In the genomic region with DNA sequence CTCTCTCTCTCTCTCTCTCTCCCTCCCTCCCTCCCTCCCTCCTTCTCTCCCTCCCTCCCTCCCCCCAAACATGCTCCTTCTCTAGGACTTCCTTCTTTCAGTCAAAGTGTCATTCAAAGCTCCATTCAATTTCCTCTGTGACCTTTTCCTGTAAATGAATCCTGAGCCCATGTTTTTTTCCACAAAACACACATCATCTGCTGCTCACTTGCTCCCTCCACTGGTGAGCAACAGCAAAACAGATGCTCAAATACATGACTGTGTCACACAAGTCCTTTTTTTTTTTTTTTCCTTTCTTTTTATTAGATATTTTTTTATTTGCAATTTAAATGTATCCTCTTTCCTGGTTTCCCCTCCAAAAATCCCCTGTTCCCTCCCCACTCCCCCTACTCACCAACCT, we compare ENCODE assay signal across 9 mouse cellular contexts.
DNase-seq lines count a peak whose midpoint lies in the region; ATAC-seq and TF ChIP-seq lines count a peak whose summit lies in the region.
"Had no signal": no experiment of that assay in that cellular context is flagged by ENCODE, and none has a peak within 500 bp of the region (broad histone marks: within the 10 kb centered on the region; RNA-seq: fewer than 3 reads in every experiment).

No protein-coding gene starts in this region.

- no peak for TF ChIP-seq POLR2A in liver, adult 2 months (IDR thresholded peaks at IDR 0.05; ENCODE audit: extremely low read depth, insufficient read depth, low read length)

- H3K4me1 ChIP-seq in forebrain, embryonic 11.5 days (replicated peaks; ENCODE audit: control insufficient read depth, insufficient read depth, low read length) = no peaks in the 10 kb centered on the region
- H3K4me1 ChIP-seq in forebrain, embryonic 15.5 days = no peaks in the 10 kb centered on the region
- H3K4me1 ChIP-seq in liver, adult 2 months (ENCODE audit: control insufficient read depth, insufficient read depth, low read length) = no peaks in the 10 kb centered on the region
- H3K4me1 ChIP-seq in liver, embryonic 11.5 days (replicated peaks; ENCODE audit: control insufficient read depth, insufficient read depth, low read length) = no peaks in the 10 kb centered on the region
- H3K4me1 ChIP-seq in embryonic facial prominence, embryonic 14.5 days (ENCODE audit: control insufficient read depth, insufficient read depth, low read length) = no peaks in the 10 kb centered on the region
- no peaks in the 10 kb centered on the region for H3K4me1 ChIP-seq in lung, postnatal 0 days (ENCODE audit: insufficient read depth, low read depth, low read length)
- H3K4me1 ChIP-seq: lung, embryonic 15.5 days had no signal

- no peaks in the 10 kb centered on the region for H3K27me3 ChIP-seq in forebrain, embryonic 11.5 days (ENCODE audit: control insufficient read depth, insufficient read depth, low read length)
- H3K27me3 ChIP-seq in forebrain, embryonic 15.5 days = no peaks in the 10 kb centered on the region
- H3K27me3 ChIP-seq in liver, adult 2 months (ENCODE audit: control insufficient read depth, insufficient read depth, low read length) = no peaks in the 10 kb centered on the region
- no peaks in the 10 kb centered on the region for H3K27me3 ChIP-seq in liver, embryonic 11.5 days (replicated peaks; ENCODE audit: control insufficient read depth, insufficient read depth, low read length)
- H3K27me3 ChIP-seq in embryonic facial prominence, embryonic 14.5 days (replicated peaks; ENCODE audit: control insufficient read depth, insufficient read depth, low read length) = no peaks in the 10 kb centered on the region
- no peaks in the 10 kb centered on the region for H3K27me3 ChIP-seq in lung, postnatal 0 days (replicated peaks; ENCODE audit: insufficient read depth, low read length)
- H3K27me3 ChIP-seq: lung, embryonic 15.5 days had no signal

- no peaks in the 10 kb centered on the region for H3K79me2 ChIP-seq in liver, adult 2 months (ENCODE audit: control insufficient read depth, insufficient read depth, low read length)

- TF ChIP-seq EP300 in lung, postnatal 0 days (IDR thresholded peaks at IDR 0.05) = no peak

- no peak for ATAC-seq in forebrain, embryonic 11.5 days (replicated peaks; ENCODE audit: low FRiP score)
- no peak for ATAC-seq in forebrain, embryonic 15.5 days (replicated peaks)
- ATAC-seq in liver, embryonic 11.5 days (replicated peaks; ENCODE audit: low FRiP score) = no peak
- no peak for ATAC-seq in embryonic facial prominence, embryonic 14.5 days (ENCODE audit: low read depth)
- no peak for ATAC-seq in lung, postnatal 0 days
- ATAC-seq in erythroid progenitor cell, adult 5-6 weeks (replicated peaks; ENCODE audit: low FRiP score, poor library complexity, severe bottlenecking) = no peak

- TF ChIP-seq CTCF in liver, adult 2 months (IDR thresholded peaks at IDR 0.05; ENCODE audit: low read depth, low read length) = no peak
- TF ChIP-seq CTCF in lung, postnatal 0 days (IDR thresholded peaks at IDR 0.05) = peak; percentile 77

- no peak overlapping the region for H3K9ac ChIP-seq in forebrain, embryonic 11.5 days (ENCODE audit: low read length)
- H3K9ac ChIP-seq in forebrain, embryonic 15.5 days (replicated peaks) = no peak overlapping the region
- H3K9ac ChIP-seq in liver, adult 2 months (ENCODE audit: low read depth, low read length) = no peak overlapping the region
- H3K9ac ChIP-seq in liver, embryonic 11.5 days (ENCODE audit: low read depth, low read length) = no peak overlapping the region
- H3K9ac ChIP-seq in embryonic facial prominence, embryonic 14.5 days (ENCODE audit: low read depth, low read length) = no peak overlapping the region
- H3K9ac ChIP-seq in lung, postnatal 0 days (replicated peaks; ENCODE audit: low read depth) = no peak overlapping the region
- H3K9ac ChIP-seq: lung, embryonic 15.5 days had no signal

- no peak overlapping the region for H3K27ac ChIP-seq in forebrain, embryonic 11.5 days (ENCODE audit: low read depth, low read length)
- no peak overlapping the region for H3K27ac ChIP-seq in forebrain, embryonic 15.5 days (replicated peaks)
- no peak overlapping the region for H3K27ac ChIP-seq in liver, adult 2 months (replicated peaks; ENCODE audit: insufficient read depth, low read depth, low read length)
- no peak overlapping the region for H3K27ac ChIP-seq in liver, embryonic 11.5 days (ENCODE audit: low read depth, low read length)
- no peak overlapping the region for H3K27ac ChIP-seq in embryonic facial prominence, embryonic 14.5 days (replicated peaks; ENCODE audit: low read depth, low read length)
- no peak overlapping the region for H3K27ac ChIP-seq in lung, postnatal 0 days (ENCODE audit: low read length)
- H3K27ac ChIP-seq: lung, embryonic 15.5 days had no signal

- H3K4me3 ChIP-seq in forebrain, embryonic 11.5 days (ENCODE audit: low read depth, low read length) = no peak overlapping the region
- no peak overlapping the region for H3K4me3 ChIP-seq in forebrain, embryonic 15.5 days
- H3K4me3 ChIP-seq in liver, adult 2 months (ENCODE audit: insufficient read depth, low read depth, low read length) = no peak overlapping the region
- no peak overlapping the region for H3K4me3 ChIP-seq in liver, embryonic 11.5 days (ENCODE audit: low read depth, low read length)
- no peak overlapping the region for H3K4me3 ChIP-seq in embryonic facial prominence, embryonic 14.5 days (ENCODE audit: low read depth, low read length)
- no peak overlapping the region for H3K4me3 ChIP-seq in lung, postnatal 0 days (ENCODE audit: low read depth, low read length)
- H3K4me3 ChIP-seq: lung, embryonic 15.5 days had no signal

- no peak overlapping the region for H3K4me2 ChIP-seq in forebrain, embryonic 11.5 days (ENCODE audit: low read depth, low read length, severe bottlenecking)
- H3K4me2 ChIP-seq in forebrain, embryonic 15.5 days (replicated peaks) = no peak overlapping the region
- H3K4me2 ChIP-seq in liver, embryonic 11.5 days = no peak overlapping the region
- H3K4me2 ChIP-seq in embryonic facial prominence, embryonic 14.5 days (ENCODE audit: low read depth, low read length) = no peak overlapping the region
- no peak overlapping the region for H3K4me2 ChIP-seq in lung, postnatal 0 days (replicated peaks; ENCODE audit: low read depth, low read length)
- H3K4me2 ChIP-seq: lung, embryonic 15.5 days had no signal

- H3K36me3 ChIP-seq in forebrain, embryonic 11.5 days (ENCODE audit: control insufficient read depth, insufficient read depth, low read length) = no peaks in the 10 kb centered on the region
- H3K36me3 ChIP-seq in forebrain, embryonic 15.5 days = no peaks in the 10 kb centered on the region
- H3K36me3 ChIP-seq in liver, adult 2 months (ENCODE audit: control insufficient read depth, insufficient read depth, low read length) = no peaks in the 10 kb centered on the region
- no peaks in the 10 kb centered on the region for H3K36me3 ChIP-seq in liver, embryonic 11.5 days (ENCODE audit: control insufficient read depth, insufficient read depth, low read length)
- H3K36me3 ChIP-seq in embryonic facial prominence, embryonic 14.5 days (ENCODE audit: control insufficient read depth, insufficient read depth, low read length) = no peaks in the 10 kb centered on the region
- H3K36me3 ChIP-seq in lung, postnatal 0 days (ENCODE audit: insufficient read depth, low read length) = no peaks in the 10 kb centered on the region
- H3K36me3 ChIP-seq: lung, embryonic 15.5 days had no signal

- H3K9me3 ChIP-seq in forebrain, embryonic 11.5 days (ENCODE audit: control insufficient read depth, low read length) = no peaks in the 10 kb centered on the region
- H3K9me3 ChIP-seq in forebrain, embryonic 15.5 days = no peaks in the 10 kb centered on the region
- no peaks in the 10 kb centered on the region for H3K9me3 ChIP-seq in liver, embryonic 11.5 days (ENCODE audit: control insufficient read depth, low read length)
- no peaks in the 10 kb centered on the region for H3K9me3 ChIP-seq in embryonic facial prominence, embryonic 14.5 days (ENCODE audit: control insufficient read depth, low read length)
- no peaks in the 10 kb centered on the region for H3K9me3 ChIP-seq in lung, postnatal 0 days (ENCODE audit: low read length)
- H3K9me3 ChIP-seq: lung, embryonic 15.5 days had no signal

- peak; percentile 67 for DNase-seq in forebrain, embryonic 11.5 days (ENCODE audit: low spot score)
- peak; percentile 0 for DNase-seq in liver, adult 2 months (ENCODE audit: extremely low read depth, low read depth, low spot score)
- DNase-seq in liver, embryonic 11.5 days (ENCODE audit: low spot score) = no peak
- peak; percentile 46 for DNase-seq in NIH3T3 (ENCODE audit: low read depth)
- DNase-seq in embryonic facial prominence, embryonic 14.5 days (ENCODE audit: low spot score) = peak; percentile 42
- peak; percentile 50 for DNase-seq in lung, postnatal 0 days (ENCODE audit: low spot score)
